Mouse (Mus musculus) lung, postnatal 0 days (tissue): ENCODE measurements around the gene Tax1bp3.

Source experiments
- CTCF ChIP-seq: IDR thresholded peaks from 2 replicates; pipeline ENCODE4 v1.5.1; 2016; ENCODE audit warnings: antibody characterized with exemption, mild to moderate bottlenecking
- EP300 ChIP-seq: IDR thresholded peaks from 2 replicates; pipeline ENCODE4 v1.6.1; 2016; ENCODE audit warnings: antibody characterized with exemption, mild to moderate bottlenecking, control low read depth

GRCm38 (mm10) chr11:73219671-73220070 lies 42.8 kb downstream of the Tax1bp3 start:
- peak; percentile 9; the same call in 1 of the 2 replicates for TF ChIP-seq CTCF
- no peak for TF ChIP-seq EP300
